Mouse (Mus musculus) small intestine, adult 10 weeks (tissue): Measurements from ENCODE around the gene Cd1d1. TPM values are rescaled to one million over a fixed set of nuclear protein-coding genes. Genes with fewer than 3 reads are reported as not detected.

ENCODE experiments used
- polyA plus RNA-seq: library from polyadenylated mRNA; stranded (reverse); fragments of 350-450 nt; fragmentation: Illumina TruSeq; extraction: RNeasy Lipid Tissue Mini Kit (QIAGEN cat#74804); gene quantifications from one replicate; pipeline ENCODE4 v1.2.3, GENCODE M21; 2014; ENCODE audit warnings: low replicate concordance

The Cd1d1 gene
- 11.8 TPM for polyA plus RNA-seq

GRCm38 (mm10) chr3:86999415-86999740 lies at the start of gene Cd1d1:
Cd1d1 (minus strand) TSS chr3:86999441.

Other genes with a start within 250 kb of the Cd1d1 start
- 0.48 TPM for gene Dclk2, start 78.6 kb downstream of the Cd1d1 start, polyA plus RNA-seq
- 1.0 TPM for gene Kirrel, start 175.3 kb upstream of the Cd1d1 start, polyA plus RNA-seq